Mouse (Mus musculus): Measurements from ENCODE around the gene Prkca. TPM values are rescaled to one million over a fixed set of nuclear protein-coding genes. Genes with fewer than 3 reads are reported as not detected.
"Not testable (repeated sequence)": the region's sequence is repeated elsewhere in the genome, so short reads cannot be mapped to it uniquely, and the experiment has no call there.

Prkca gene
- total RNA-seq, 1 experiment: 8.4 TPM

DNA sequence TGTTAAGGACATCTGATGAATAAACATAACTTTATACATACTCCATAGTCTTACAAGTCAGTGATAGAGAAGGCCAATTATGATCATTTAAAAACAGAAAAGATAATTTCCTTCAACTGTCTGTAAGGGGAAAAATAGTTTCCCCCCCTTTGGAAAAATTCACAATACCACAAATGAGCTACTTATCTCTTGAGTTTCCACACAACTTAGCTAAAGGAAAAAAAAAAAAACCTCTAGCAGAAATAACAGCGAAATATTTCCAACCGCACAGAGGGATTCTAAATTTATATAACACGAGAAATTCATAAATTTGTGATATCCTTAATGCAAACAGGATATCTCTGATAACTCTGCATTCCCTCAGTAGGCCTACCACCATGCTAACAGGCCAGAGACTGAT, 252.5 kb downstream of the Prkca start:
- H3K27ac ChIP-seq (ENCODE audit: insufficient read depth, low read depth, low read length, poor library complexity, severe bottlenecking): no peak overlapping the region
- no peak for DNase-seq (ENCODE audit: low read depth, low spot score)

DNA sequence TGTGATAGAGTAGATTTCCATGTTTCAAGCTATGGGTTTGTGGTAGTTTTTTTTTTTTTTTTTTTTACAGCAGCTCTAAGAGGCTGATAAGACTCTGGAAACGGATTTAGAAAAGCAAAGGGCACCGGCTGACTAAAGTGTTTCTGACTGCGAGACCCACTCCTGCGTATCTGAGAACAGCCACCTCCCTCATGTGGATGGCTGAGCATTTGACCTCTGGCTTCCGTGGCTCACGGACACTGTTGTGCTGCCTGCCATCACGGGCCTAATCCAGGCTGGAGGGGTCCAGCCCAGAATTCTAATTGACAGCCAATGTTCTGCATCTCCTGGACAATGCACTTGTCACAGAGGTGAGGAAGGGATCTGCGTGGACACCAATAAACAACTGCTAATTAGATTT, 253.0 kb downstream of the Prkca start:
- Histone ChIP-seq H3K9ac (ENCODE audit: insufficient read depth, low read depth, low read length, poor library complexity, severe bottlenecking) (no peak overlapping the region), H3K4me3 (ENCODE audit: insufficient read depth in 1 of 2, low read depth in 1 of 2, low read length in 2 of 2, poor library complexity in 1 of 2, severe bottlenecking in 1 of 2) (no peak overlapping the region), H3K9me3 (ENCODE audit: control insufficient read depth, insufficient read depth, low read depth, low read length) (no peaks in the 10 kb centered on the region), H3K27ac (ENCODE audit: insufficient read depth, low read depth, low read length, poor library complexity, severe bottlenecking) (no peak overlapping the region), H3K36me3 (ENCODE audit: control insufficient read depth, insufficient read depth, low read length, poor library complexity, severe bottlenecking) (no peaks in the 10 kb centered on the region), H3K4me1 (ENCODE audit: control insufficient read depth in 2 of 2, insufficient read depth in 2 of 2, low read length in 2 of 2, poor library complexity in 1 of 2) (no peaks in the 10 kb centered on the region)
- TF ChIP-seq HCFC1 (IDR thresholded peaks at IDR 0.05; ENCODE audit: borderline replicate concordance, insufficient read depth, low read length): no peak
- no peak for TF ChIP-seq ZNF384 (IDR thresholded peaks at IDR 0.05; ENCODE audit: low read depth, low read length)
- no peak for TF ChIP-seq CHD2 (IDR thresholded peaks at IDR 0.05; ENCODE audit: low read depth, low read length)
- no peak for TF ChIP-seq ZC3H11A (IDR thresholded peaks at IDR 0.05; ENCODE audit: borderline replicate concordance, low read depth, low read length)
- no peak for TF ChIP-seq MAFK (IDR thresholded peaks at IDR 0.05; ENCODE audit: insufficient read depth, low read depth, low read length)
- in situ Hi-C loops (cut with MboI; ENCODE audit: low sequenced_read_pairs in 2 of 2, unreplicated experiment in 2 of 2): no loop called here
- no peak for DNase-seq (ENCODE audit: low read depth, low spot score)

More for the DNA sequence above, 252.5 kb downstream of the Prkca start:
- no peak for TF ChIP-seq HCFC1 (IDR thresholded peaks at IDR 0.05; ENCODE audit: borderline replicate concordance, insufficient read depth, low read length)
- no peak overlapping the region for H3K4me3 ChIP-seq (ENCODE audit: insufficient read depth in 1 of 2, low read depth in 1 of 2, low read length in 2 of 2, poor library complexity in 1 of 2, severe bottlenecking in 1 of 2)
- no peaks in the 10 kb centered on the region for H3K9me3 ChIP-seq (ENCODE audit: control insufficient read depth, insufficient read depth, low read depth, low read length)
- H3K36me3 ChIP-seq (ENCODE audit: control insufficient read depth, insufficient read depth, low read length, poor library complexity, severe bottlenecking): no peaks in the 10 kb centered on the region
- no peak overlapping the region for H3K9ac ChIP-seq (ENCODE audit: insufficient read depth, low read depth, low read length, poor library complexity, severe bottlenecking)
- in situ Hi-C loops (cut with MboI; ENCODE audit: low sequenced_read_pairs in 2 of 2, unreplicated experiment in 2 of 2): no loop called here
- no peaks in the 10 kb centered on the region for H3K4me1 ChIP-seq (ENCODE audit: control insufficient read depth in 2 of 2, insufficient read depth in 2 of 2, low read length in 2 of 2, poor library complexity in 1 of 2)

DNA sequence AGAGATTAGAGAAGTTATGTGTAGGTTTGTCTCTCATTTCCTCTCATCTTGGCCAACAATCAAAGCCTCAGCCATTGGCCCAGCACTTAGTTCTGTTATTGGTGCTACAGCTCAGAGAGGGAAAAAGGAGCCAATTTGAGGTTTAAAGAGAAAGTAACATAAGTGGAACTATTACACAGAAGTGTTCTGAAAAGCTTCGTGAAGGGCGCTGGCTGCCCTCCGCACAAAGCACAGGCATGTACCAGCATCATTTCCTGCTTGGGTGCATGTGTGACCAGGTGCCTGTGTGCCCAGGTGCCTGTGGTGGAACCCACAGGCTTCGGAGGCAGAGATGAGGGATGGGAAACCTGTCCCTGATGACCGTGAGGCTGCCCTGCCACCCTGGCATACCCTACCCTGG, 255.7 kb downstream of the Prkca start:
- H3K4me3 ChIP-seq (ENCODE audit: insufficient read depth in 1 of 2, low read depth in 1 of 2, low read length in 2 of 2, poor library complexity in 1 of 2, severe bottlenecking in 1 of 2): no peak overlapping the region
- DNase-seq (ENCODE audit: low read depth, low spot score): no peak
- H3K4me1 ChIP-seq (ENCODE audit: control insufficient read depth in 2 of 2, insufficient read depth in 2 of 2, low read length in 2 of 2, poor library complexity in 1 of 2): no peaks in the 10 kb centered on the region
- no peaks in the 10 kb centered on the region for H3K9me3 ChIP-seq (ENCODE audit: control insufficient read depth, insufficient read depth, low read depth, low read length)
- in situ Hi-C loops (cut with MboI; ENCODE audit: low sequenced_read_pairs in 2 of 2, unreplicated experiment in 2 of 2): no loop called here
- no peak overlapping the region for H3K27ac ChIP-seq (ENCODE audit: insufficient read depth, low read depth, low read length, poor library complexity, severe bottlenecking)
- TF ChIP-seq ZC3H11A (IDR thresholded peaks at IDR 0.05; ENCODE audit: borderline replicate concordance, low read depth, low read length) (no peak), MAFK (IDR thresholded peaks at IDR 0.05; ENCODE audit: insufficient read depth, low read depth, low read length) (no peak), ZNF384 (IDR thresholded peaks at IDR 0.05; ENCODE audit: low read depth, low read length) (no peak), CHD2 (IDR thresholded peaks at IDR 0.05; ENCODE audit: low read depth, low read length) (no peak), HCFC1 (IDR thresholded peaks at IDR 0.05; ENCODE audit: borderline replicate concordance, insufficient read depth, low read length) (no peak)
- no peaks in the 10 kb centered on the region for H3K36me3 ChIP-seq (ENCODE audit: control insufficient read depth, insufficient read depth, low read length, poor library complexity, severe bottlenecking)
- no peak overlapping the region for H3K9ac ChIP-seq (ENCODE audit: insufficient read depth, low read depth, low read length, poor library complexity, severe bottlenecking)

DNA sequence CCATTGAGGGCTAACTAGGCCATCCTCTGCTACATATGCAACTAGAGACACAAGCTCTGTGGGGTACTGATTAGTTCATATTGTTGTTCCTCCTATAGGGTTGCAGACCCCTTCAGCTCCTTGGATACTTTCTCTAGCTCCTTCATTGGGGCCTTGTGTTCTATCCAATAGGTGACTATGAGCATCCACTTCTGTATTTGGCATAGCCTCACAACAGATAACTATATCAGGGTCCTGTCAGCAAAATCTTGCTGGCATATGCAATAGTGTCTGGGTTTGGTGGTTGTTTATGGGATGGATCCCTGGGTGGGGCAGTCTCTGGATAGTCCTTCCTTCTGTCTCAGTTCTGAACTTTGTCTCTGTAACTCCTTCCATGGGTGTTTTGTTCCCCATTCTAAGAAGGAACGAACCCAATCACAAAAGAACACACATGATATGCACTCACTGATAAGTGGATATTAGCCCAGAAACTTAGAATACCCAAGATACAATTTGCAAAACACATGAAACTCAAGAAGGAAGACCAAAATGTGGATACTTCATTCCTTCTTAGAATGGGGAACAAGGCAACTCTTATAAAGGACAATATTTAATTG, 256.5 kb downstream of the Prkca start:
- H3K36me3 ChIP-seq (ENCODE audit: control insufficient read depth, insufficient read depth, low read length, poor library complexity, severe bottlenecking); H3K27ac ChIP-seq (ENCODE audit: insufficient read depth, low read depth, low read length, poor library complexity, severe bottlenecking); H3K4me1 ChIP-seq (ENCODE audit: control insufficient read depth in 2 of 2, insufficient read depth in 2 of 2, low read length in 2 of 2, poor library complexity in 1 of 2); H3K9ac ChIP-seq (ENCODE audit: insufficient read depth, low read depth, low read length, poor library complexity, severe bottlenecking); DNase-seq (ENCODE audit: low read depth, low spot score); H3K9me3 ChIP-seq (ENCODE audit: control insufficient read depth, insufficient read depth, low read depth, low read length); H3K4me3 ChIP-seq (ENCODE audit: insufficient read depth in 1 of 2, low read depth in 1 of 2, low read length in 2 of 2, poor library complexity in 1 of 2, severe bottlenecking in 1 of 2); in situ Hi-C loops (cut with MboI; ENCODE audit: low sequenced_read_pairs in 2 of 2, unreplicated experiment in 2 of 2): not testable (repeated sequence)

DNA sequence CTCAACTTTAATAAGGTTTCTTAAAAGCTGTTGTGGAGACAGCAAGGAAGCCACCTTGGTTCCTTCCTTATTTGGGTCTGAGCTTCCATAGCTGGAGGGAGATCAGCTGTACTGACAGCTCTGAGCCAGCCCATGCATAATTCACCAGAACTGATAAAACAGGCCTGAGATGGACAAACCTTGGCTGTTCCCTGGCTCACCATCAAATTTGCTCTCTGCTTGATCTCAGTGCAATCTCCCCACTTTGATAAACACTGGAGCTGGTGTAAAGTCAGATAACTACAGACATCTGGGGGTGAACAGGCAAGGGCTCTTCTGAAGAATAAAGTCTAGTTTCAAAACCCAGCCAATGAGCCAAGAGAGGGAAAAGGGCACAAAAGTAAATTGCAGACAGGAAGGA, 261.1 kb downstream of the Prkca start:
- in situ Hi-C loops (cut with MboI; ENCODE audit: low sequenced_read_pairs in 2 of 2, unreplicated experiment in 2 of 2): no loop called here
- no peak for TF ChIP-seq MAFK (IDR thresholded peaks at IDR 0.05; ENCODE audit: insufficient read depth, low read depth, low read length)
- no peak for TF ChIP-seq HCFC1 (IDR thresholded peaks at IDR 0.05; ENCODE audit: borderline replicate concordance, insufficient read depth, low read length)
- no peak for TF ChIP-seq ZNF384 (IDR thresholded peaks at IDR 0.05; ENCODE audit: low read depth, low read length)
- no peak for TF ChIP-seq CHD2 (IDR thresholded peaks at IDR 0.05; ENCODE audit: low read depth, low read length)
- TF ChIP-seq ZC3H11A (IDR thresholded peaks at IDR 0.05; ENCODE audit: borderline replicate concordance, low read depth, low read length): no peak
- Histone ChIP-seq H3K9me3 (ENCODE audit: control insufficient read depth, insufficient read depth, low read depth, low read length) (no peaks in the 10 kb centered on the region), H3K9ac (ENCODE audit: insufficient read depth, low read depth, low read length, poor library complexity, severe bottlenecking) (no peak overlapping the region), H3K4me1 (ENCODE audit: control insufficient read depth in 2 of 2, insufficient read depth in 2 of 2, low read length in 2 of 2, poor library complexity in 1 of 2) (no peaks in the 10 kb centered on the region), H3K36me3 (ENCODE audit: control insufficient read depth, insufficient read depth, low read length, poor library complexity, severe bottlenecking) (no peaks in the 10 kb centered on the region), H3K4me3 (ENCODE audit: insufficient read depth in 1 of 2, low read depth in 1 of 2, low read length in 2 of 2, poor library complexity in 1 of 2, severe bottlenecking in 1 of 2) (no peak overlapping the region), H3K27ac (ENCODE audit: insufficient read depth, low read depth, low read length, poor library complexity, severe bottlenecking) (no peak overlapping the region)
- DNase-seq (ENCODE audit: low read depth, low spot score): no peak
